Mouse (Mus musculus) kidney, postnatal 25 days (tissue): Measurements from ENCODE around the gene Pbx3.

ENCODE experiments used
- DNase-seq, 2 experiments: peaks; one replicate each; pipeline ENCODE4 v3.0.0; 2021; ENCODE audit warnings: mixed read lengths in 2 of 2

Gene Pbx3

DNA sequence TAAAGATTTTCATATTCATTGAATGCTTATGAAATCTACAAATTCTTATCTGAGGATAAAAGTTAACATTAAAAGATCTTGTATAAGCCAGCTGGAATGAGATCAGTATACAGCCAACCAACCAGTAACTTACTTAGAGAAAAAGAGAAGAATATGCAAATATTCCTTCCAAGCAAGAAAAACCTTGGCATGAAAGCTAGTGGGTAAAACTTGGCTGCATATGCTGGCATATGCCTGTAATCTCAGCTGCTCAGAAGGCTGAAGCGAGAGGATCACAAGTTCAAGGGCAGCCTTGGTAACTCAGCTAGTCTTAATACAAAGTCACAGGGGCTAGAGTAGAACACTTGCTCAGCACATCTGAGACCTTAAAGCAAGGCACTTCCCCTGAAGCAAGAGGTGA lies 153.8 kb downstream of the Pbx3 start:
- DNase-seq = no peak

DNA sequence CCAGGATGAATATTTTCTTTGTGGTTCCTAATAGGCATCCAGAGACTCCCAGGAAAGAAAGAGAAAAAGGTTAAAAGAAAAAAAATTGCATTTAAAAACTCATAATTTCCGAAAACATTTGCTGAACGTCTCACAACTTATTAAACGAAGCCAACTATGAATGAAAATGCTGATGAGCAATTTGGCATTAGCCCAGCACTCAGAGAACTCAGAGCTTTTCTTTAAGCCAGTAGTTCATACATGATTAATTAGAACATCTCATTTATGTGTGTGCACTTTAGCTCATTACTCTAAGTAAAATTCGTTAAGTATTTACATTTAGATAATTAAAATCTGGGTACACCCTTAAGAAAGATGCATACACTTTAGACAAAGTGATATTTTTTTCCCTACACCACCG lies 155.3 kb downstream of the Pbx3 start:
- DNase-seq = no peak

DNA sequence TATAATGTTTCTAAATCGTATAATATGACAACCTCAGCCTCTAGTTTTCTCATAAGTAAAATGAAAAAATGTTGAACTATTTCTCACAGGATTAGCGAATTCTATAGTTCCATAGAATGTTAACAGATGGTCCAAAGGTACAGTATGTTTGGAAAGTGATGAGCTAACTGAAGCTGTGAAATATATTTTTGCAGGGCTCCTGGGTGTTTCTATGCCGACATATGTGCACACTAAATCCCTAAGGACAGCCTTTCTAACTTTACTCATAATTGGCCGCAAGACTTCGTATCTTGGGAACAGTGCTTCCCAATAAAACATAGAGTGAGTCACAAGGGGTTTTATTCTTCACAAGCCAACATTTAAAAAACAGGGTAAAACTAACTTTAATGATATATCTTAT lies 157.4 kb downstream of the Pbx3 start:
- DNase-seq = no peak

DNA sequence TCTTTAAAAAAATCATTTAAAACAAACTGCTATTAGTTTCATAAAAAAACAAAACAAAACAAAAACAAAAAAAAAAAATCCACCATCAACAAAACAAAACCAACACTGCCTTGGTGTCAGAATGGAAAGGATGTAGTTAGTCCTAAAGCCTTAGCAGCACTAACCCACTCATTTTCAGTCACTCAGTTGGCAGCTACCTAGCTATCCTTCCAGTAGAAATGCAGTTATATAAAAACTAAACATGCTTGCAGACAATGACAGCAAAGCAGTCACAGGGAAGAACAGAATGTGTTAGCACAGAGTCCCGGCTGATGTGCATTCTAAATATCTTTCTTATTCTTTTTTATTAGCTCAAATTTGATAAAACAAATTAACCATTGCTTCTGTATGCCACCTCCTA lies 160.5 kb downstream of the Pbx3 start:
- no peak for DNase-seq

DNA sequence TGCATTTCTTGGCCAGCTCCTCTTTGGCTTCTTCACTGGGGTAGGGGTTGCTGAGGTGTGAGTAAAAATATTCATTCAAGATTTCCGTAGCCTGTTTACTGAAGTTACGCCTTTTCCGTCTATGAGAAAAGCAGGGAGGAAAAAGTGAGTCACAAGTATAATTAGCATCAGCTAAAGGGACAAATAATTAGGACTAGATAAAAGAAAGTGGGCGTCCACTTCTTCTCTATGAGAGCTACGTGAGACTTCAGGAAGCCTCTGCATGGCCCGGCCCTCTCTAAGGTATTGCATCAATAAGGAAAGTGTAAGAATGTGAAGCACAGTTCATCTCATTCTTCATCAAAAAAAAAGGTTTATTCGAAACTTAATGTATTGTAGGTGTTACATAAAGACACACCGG lies 168.1 kb downstream of the Pbx3 start:
- no peak for DNase-seq

DNA sequence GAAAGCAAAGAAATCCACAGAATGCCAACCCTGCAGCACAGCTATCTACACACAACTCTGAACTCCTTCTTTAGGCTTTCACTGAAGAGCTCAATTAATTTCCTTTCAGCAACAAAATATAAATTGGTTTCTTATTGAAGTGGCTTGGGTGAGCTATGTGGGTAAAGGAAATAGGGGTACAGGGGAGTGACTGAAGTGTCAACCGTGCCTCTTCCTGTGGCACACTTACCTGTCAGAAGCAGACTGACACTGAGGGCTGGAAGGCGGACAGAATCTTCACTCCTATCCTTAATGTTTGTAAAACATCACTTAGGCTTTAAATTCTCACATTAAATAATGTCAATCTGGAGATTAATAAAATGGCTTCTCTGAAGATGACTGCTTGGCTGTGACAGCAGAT lies 168.6 kb downstream of the Pbx3 start:
- DNase-seq = no peak

DNA sequence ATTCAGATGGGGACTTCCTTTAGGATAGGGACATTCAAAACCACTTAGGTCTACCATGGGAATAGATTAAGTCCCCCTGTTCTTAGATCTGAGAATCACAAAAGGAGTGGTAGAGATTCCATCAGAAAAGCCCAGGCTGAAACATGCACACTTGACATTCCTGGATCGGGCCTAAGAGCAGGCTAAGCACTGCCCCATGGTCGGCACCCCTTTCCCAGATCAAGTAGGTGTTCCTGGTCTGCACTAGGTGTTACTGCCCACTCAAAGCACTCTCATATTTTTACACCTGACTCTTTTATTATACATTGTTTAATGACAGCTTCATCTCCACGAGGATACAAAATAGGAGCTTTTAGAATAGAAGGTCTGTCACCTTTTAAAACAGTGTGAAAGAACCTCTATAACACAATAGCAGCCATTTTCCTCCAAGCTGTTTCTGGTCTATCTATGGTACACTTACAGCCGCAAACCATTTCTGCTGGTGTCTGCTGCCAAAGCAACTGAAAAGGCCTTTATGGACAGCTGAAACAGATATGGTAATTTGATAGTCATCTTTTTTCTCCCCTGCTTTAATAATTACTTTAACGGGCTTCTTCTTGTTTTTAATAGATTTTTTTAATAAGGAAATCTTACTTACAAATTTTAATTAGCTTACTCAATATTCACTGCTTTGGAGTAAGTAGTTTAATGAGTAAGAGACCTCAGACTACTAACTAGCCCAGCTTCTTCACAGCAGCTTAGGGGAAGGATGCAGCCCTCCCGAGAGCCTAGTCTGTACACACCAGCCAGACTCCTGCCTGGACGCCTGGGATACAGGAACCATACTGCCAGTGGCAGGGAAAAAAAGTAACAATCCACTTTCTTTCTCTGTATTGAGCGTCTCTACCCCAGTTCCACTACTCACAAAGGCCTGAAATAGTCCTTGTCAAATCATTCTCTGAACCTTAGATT lies 178.8 kb downstream of the Pbx3 start:
- DNase-seq = no peak

DNA sequence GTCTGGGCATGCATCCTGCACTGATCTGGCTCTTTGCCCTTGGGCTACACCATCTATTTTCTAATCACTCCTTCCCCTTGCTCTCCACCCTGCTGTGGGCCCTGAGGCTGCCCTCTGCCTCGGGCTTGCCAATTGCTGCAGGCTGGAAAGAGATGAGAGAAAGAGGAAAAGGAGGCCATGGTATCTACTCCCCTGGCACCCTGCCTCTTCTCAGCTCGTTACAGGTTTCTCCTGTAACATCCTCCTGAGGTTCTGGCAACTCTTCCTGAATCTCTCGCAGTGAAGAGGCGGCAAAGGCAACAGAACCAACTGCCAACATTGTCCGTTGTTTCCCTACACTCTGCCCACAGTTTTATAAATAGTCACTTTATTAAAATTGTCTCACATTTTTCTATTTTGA lies 179.7 kb downstream of the Pbx3 start:
- DNase-seq = no peak

DNA sequence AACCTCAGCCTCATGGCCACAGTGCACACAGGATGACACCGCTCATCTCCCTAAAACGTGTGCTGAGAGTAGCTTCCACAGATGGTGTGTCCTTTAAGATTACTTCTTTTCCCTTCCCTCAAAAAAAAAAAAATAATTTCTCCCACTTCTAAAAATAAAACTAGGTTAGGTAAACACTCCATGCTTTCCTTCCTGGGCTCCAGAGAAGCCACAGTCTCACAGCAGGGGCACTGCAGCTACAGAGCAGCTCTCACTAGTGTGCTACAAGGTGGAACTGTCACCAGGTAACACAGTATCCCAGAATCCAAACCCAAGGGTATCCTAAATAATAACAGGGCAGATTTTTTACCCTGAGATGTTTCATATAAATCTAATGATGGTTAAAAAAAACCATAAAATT lies 185.6 kb downstream of the Pbx3 start:
- no peak for DNase-seq

DNA sequence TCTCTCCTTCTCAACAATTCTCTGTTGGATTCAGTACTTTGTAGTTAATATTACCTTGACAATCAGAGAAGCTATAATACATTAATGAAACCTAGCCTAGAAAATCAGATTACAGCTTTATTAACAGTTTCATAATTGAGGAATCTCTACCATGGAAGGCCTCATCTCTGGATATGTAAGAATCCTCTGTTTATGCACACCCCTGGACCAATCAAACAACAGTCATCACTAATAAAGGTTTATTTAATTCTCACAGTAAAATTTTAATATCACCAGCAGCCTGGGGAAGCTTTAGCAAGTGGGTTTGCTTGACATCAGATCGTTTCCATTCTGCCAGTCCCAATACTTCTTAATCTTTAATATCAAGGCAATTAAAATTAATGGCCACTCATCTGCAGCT lies 191.3 kb downstream of the Pbx3 start:
- no peak for DNase-seq

DNA sequence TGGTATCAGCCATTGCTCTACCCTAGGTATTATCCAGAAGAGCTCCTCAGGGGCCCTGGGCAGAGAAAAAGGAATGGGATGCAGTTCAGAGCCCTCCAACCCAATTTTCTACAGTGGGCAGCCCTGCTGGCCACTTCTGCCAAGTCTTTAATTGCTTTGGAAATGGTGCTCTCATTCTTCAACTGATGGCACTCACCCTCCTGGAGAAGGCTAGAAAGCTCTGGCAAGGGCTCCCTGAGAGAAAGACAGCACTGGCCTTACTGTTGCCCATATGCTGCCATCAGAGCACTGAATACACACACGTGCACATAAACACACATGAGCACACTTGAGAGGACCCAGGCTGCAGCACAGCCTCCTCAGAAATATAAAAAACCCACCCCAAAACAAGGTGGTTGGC lies 193.6 kb downstream of the Pbx3 start:
- DNase-seq = no peak

DNA sequence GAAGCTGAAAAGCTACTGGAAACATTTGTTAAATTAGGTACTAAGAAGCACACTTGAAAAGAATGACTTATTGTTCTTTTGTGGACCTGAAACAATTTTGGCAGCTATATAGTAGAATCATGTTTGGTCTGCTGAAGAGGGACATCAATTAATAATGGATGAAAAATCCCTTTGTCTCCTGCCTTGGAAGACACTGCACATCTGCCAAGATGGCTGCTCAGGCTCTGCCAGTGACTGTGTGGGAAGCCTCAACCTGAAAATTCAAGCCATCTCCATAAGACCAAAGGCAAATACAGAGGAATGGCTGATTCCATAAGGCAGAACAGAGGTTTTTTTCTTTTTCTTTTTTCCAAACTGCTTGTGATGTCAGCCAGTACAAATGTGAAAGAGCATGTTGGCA lies 194.3 kb downstream of the Pbx3 start:
- no peak for DNase-seq

DNA sequence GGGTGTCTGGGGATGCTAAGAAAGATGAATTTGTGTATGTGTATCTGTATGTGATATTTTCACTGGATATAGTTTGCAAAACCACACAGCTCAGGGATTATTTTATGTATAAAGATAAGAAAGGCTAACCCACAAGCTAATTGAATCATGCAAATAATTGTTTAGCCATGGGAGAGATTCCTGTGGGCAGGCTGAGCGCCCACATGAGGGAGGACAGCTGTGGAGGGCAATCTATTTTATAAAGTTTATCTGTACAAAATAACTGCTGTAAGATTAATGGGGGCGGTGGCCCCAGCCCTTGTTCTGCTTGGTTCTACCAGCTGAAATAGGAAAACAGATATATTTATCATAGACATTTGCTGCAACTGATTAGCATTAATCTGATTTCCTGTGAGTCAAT lies 202.5 kb downstream of the Pbx3 start:
- no peak for DNase-seq

DNA sequence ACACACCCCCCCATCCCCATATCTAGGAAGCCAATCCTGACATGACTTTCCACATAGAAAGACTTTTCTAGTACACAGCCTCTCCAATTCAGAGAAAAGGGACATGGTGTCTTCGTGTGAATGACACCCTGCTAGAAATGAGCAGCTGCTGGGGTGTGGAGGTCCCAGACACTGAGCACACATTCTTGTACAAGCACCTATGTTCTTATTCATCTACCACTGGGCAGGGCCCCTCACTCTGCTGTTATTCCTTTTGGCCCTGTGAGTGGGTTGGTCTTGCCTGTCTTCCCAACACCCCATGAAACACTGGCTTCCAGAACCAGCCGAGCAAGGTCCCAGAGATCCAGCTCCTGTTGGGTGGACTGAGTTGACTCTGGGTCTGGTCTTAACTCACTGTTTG lies 203.3 kb downstream of the Pbx3 start:
- no peak for DNase-seq

DNA sequence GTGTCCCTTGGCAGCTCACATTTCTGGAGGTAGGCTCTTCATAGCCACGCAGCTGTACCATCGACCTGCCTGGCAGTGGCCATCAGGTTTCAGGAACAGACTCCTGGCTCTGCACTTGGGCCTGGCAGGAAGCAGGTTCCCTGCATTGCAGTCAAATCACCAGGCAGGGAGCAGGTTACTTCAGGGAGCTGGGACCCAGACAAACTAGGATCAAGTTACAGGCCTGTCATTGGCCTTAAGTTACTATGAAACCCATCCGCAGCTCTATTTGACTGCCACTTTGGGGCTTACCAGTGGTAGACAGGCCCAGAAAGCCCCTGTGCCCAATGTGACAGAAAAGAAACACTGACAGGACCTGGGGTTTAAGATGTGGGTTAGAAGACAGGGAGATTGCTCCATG lies 204.8 kb downstream of the Pbx3 start:
- no peak for DNase-seq

DNA sequence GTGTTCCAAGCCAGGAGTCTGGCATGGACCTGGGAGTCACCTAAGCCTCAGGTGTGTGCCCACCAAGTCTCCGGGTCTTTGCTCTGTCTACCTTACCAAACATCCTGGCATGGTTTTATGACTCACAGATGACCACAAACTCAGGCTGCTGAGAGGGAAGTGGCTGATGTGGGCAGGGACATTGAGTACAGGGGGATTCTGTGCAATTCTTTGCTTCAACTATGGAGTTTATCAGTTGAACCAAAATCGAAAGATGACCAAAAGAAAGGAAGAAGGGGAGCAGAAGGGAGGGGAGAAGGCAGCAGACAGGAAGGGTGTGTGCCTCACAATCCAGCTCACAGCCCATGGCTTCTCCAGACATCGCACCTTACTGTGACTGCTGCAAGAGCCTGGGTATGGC lies 210.5 kb downstream of the Pbx3 start:
- DNase-seq = no peak

DNA sequence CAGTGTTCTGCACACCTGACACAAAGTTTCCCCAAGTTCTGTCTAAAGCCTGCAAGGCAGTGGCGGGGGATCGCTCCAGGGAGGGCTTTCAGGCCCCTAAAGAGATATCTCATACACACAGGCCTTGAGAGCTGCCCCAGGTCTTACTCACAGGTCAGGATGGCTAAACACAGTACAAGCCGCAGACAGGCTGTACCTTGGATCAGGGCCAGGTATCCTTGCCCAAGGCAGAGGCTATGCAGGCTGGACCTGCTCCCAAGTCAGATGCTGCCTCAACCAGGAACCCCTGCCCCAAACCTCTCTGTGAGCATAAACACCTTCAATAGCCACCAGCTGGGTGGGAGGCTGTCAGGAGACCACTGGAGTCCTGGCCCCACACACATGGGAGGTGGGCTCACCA lies 215.2 kb downstream of the Pbx3 start:
- no peak for DNase-seq

DNA sequence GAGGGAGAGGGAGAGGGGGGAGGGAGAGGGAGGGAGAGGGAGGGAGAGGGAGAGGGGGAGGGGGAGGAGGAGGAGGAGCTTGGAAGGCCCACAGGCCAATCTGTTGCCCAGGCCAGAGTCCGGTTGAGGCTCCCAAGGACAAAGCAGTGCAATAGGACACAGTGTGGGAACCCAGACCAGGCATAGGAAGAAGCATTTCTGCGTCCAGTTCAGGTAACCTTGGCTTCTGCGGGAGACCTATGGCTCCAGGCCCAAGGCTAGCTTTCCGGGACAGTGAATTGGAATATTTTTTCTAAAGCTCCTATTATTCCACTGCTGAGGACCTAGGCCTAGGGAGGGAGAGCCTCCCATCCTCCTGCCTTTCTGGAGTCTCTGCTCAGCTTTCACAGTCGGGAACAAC lies 218.1 kb downstream of the Pbx3 start:
- DNase-seq = no peak

DNA sequence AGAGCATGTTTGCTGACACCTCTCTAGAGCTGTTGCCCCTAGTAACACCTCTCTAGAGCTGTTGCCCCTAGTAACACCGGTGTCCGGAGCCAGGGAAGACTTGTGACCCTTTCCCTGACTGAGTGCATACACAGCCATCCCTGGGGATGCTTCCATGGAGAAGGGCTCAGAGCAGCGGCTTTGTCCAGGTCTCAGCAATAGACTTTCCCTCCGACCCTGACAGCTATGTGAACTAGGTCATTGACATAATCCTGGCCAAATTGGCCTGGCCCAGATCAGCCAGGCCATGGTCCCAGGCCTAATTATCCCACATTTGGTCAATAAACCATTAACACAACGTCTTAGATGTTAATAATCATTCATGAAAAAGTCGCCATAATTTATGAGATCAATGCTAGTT lies 219.6 kb downstream of the Pbx3 start:
- no peak for DNase-seq

DNA sequence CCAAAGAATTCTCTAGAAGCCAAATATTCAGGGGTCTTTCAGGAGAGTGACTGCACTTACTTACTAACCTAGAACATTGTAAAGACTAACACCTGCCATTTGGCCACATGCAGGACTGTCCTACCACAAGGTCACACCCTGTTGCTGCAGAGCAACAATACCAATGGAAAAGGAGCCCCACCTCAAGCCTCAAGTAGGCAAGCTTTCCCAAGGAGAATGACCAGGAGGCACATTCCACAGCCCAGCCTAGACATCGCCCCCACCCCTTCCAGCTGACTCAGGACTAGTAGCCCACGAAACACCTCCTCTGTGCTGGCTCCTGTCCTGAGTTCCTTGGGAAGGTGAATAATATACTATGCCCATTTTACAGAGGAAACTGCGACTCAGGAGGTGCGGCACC lies 222.4 kb downstream of the Pbx3 start:
- DNase-seq = no peak

DNA sequence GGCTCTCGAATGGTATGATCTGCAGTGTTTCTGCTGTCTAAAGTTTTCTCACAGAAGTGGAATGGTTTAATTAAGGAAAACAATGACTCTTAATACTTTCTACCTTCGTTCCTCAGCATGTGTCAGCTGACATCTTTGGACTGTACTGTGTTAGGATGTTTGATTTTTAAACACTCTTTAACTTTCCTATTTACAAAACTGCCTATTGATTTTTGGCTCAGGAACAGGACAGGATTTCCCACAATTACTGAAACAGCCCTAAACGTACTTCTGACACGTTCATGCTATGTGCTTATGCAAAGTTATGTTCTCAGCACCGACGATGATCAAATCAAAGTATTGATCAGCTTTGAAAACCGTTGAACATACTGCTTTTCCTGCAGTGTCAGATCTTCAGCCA lies 224.7 kb downstream of the Pbx3 start:
- DNase-seq = no peak

DNA sequence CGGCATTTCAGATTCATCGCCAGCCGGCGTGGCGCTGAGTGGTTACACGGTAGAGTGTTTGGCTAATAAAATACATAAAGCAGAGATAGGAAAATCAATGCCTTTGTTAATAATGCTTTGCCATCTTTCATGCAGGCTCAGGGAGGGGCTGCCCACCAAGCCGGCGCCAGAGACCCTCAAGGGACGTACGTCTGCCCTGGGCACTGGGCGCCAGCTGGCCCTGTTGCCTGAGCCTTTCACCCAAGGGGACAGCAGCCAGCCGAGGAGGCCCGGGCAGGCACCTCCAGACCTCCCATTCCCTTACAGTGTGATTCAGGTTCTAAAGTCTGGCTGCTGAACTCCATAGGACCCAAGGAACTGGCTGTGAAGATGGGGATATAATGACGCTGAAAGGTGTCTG lies 225.5 kb downstream of the Pbx3 start:
- DNase-seq = no peak

DNA sequence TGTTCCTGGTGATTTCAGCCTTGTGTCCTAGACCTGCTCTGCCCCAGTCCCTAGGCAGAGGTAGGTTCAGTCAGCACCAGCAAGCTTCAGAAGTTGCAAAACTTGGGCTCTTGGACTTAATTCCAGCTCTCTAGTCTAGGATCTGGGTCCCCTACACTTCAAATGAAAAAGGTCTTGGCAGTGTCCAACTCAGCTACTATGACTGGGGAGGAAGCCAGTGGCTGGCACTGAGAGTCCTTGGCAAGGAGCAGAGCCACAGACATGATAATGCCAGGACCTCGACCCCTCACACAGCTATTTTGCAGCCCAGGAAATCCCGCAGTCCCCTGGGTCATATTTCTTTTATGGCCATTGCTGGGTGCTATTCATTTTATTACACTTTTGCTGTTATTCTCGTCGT lies 225.9 kb downstream of the Pbx3 start:
- no peak for DNase-seq

DNA sequence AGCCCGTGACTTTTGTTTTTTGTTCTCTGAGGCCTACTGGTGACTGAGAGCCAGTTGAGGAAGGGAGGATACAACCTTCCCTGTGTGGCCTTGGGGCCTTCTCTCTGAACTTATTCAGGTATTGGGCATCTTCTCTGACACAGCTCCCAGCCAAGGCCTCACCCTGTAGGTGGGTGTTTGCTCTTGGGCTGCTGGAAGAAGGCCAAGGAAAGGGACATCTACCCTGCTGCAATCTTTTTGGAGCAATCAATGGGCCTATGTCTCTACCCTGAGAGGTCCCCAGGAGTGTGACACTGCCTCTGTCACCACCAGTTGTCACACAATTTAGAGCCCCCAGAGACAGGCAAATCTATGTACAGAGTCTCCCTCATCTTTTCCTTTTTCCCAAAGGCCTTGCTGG lies 226.5 kb downstream of the Pbx3 start:
- DNase-seq = no peak

DNA sequence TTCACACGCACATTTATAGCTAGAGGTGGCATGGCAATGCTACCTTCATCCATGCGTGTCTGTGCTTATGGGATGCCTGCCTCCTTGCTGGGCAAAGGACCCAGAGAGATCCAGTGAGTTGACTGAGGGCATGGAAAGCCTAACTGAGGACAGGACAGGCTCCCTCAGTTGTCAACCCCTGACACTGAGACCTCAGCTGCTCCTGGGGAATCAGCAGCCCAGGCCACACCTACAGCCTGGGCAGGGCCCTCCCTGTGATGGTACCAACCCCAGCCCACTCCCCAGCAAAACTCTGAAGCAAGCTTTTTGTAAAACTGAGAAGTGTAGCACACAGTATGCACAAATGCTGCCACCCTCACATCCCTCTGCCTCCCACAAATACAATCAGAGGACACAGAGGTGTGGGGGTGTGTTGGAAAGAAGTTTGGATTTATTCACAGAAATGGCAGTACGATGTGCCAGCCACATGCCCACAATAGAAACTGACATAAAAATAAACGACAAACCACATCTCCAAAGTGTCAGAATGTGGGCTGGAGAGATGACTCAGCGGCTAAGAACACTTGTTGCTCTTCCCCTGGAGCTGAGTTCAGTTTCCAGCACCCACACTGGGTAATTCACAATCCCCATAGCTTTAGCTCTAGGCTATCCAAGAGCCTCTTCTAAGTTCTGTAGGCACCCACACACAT lies 233.3 kb downstream of the Pbx3 start:
- DNase-seq = no peak
